Mouse (Mus musculus) liver, postnatal 0 days (tissue): ENCODE measurements around the gene Prr11.

Experiments
- CTCF ChIP-seq: sonication (generic); IDR thresholded peaks from 2 replicates; pipeline ENCODE4 v1.5.1; 2016; ENCODE audit warnings: antibody characterized with exemption, low read depth
- EP300 ChIP-seq: IDR thresholded peaks from 2 replicates; pipeline ENCODE4 v1.6.1; 2016; ENCODE audit warnings: antibody characterized with exemption, low read depth, mild to moderate bottlenecking

DNA sequence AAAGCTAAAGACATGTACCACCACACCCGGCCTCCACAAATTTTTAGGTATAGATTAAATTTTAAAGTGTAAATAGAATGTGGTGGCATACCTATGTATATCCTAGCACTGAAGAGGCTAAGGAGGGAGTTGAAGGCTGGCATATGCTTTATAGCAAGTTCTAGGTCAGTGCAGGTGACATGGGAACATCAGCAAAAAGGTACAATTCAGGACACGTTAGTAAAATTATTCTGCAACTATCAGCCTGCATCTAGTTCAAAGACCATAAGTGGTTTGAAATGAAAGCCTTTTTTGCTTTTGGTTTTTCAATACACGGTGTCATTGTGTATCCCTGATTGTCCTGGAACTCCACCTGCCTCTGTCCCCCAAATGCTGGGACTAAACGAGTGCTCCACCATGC is 17.1 kb upstream of the Prr11 start:
- TF ChIP-seq CTCF (no peak), EP300 (no peak)
